ENCODE assay signal across 20 mouse cellular contexts in genomic region chr11:110290586-110290985, GRCm38 (mm10). TPM values are rescaled to one million over a fixed set of nuclear protein-coding genes. Genes with fewer than 3 reads are reported as not detected.
DNase-seq lines count a peak whose midpoint lies in the region; ATAC-seq and TF ChIP-seq lines count a peak whose summit lies in the region.
"Had no signal": no experiment of that assay in that cellular context is flagged by ENCODE, and none has a peak within 500 bp of the region (broad histone marks: within the 10 kb centered on the region; RNA-seq: fewer than 3 reads in every experiment).

No protein-coding gene starts in this region.

- no peaks in the 10 kb centered on the region for H3K27me3 ChIP-seq in liver, embryonic 14.5 days (ENCODE audit: control insufficient read depth, insufficient read depth, low read length)
- no peaks in the 10 kb centered on the region for H3K27me3 ChIP-seq in liver, embryonic 12.5 days (replicated peaks)
- H3K27me3 ChIP-seq: embryonic facial prominence, embryonic 13.5 days; liver, embryonic 13.5 days; midbrain, embryonic 15.5 days had no signal

- H3K9ac ChIP-seq in liver, embryonic 14.5 days (replicated peaks): no peak overlapping the region
- H3K9ac ChIP-seq in liver, embryonic 12.5 days: no peak overlapping the region
- H3K9ac ChIP-seq: embryonic facial prominence, embryonic 13.5 days; liver, embryonic 13.5 days; midbrain, embryonic 15.5 days had no signal

- no peak for TF ChIP-seq EP300 in liver, embryonic 14.5 days (IDR thresholded peaks at IDR 0.05; ENCODE audit: low read depth)

- H3K4me3 ChIP-seq in liver, embryonic 14.5 days (ENCODE audit: insufficient read depth in 1 of 2, low read depth in 2 of 2, low read length in 2 of 2): no peak overlapping the region
- no peak overlapping the region for H3K4me3 ChIP-seq in liver, embryonic 12.5 days
- H3K4me3 ChIP-seq in left cerebral cortex, adult 2 months: no peak overlapping the region
- H3K4me3 ChIP-seq: embryonic facial prominence, embryonic 13.5 days; limb, embryonic 10.5 days; liver, embryonic 13.5 days; midbrain, embryonic 15.5 days had no signal

- no peaks in the 10 kb centered on the region for H3K36me3 ChIP-seq in liver, embryonic 14.5 days (replicated peaks; ENCODE audit: control insufficient read depth, insufficient read depth, low read depth)
- H3K36me3 ChIP-seq in liver, embryonic 12.5 days: no peaks in the 10 kb centered on the region
- H3K36me3 ChIP-seq: limb, embryonic 10.5 days; liver, embryonic 13.5 days; midbrain, embryonic 15.5 days had no signal

- intact Hi-C loops in left cerebral cortex, postnatal 25 days (cut with DNase I): no loop called here
- intact Hi-C loops in left cerebral cortex, adult 2 months (cut with DNase I): no loop called here

- H3K4me1 ChIP-seq in liver, embryonic 14.5 days (replicated peaks; ENCODE audit: control insufficient read depth in 2 of 2, insufficient read depth in 2 of 2, low read length in 1 of 2): peaks cover 3 to 4% of the 10 kb centered on the region in 2 experiments; a peak in 2 of 4 replicates
- H3K4me1 ChIP-seq in liver, embryonic 12.5 days: peaks cover 8% of the 10 kb centered on the region
- H3K4me1 ChIP-seq: embryonic facial prominence, embryonic 13.5 days; midbrain, embryonic 15.5 days had no signal

- no peak for DNase-seq in liver, embryonic 14.5 days (ENCODE audit: low read depth in 3 of 3, low spot score in 3 of 3)
- DNase-seq in thymus, postnatal 0 days (ENCODE audit: low spot score): peak; percentile 3
- DNase-seq in thymus, postnatal 10 days (ENCODE audit: low spot score in 2 of 2): no peak
- peak; percentile 82 for DNase-seq in R1 (ENCODE audit: low read depth, low spot score)
- no peak for DNase-seq in left cerebral cortex, postnatal 25 days (ENCODE audit: low spot score in 2 of 2)
- no peak for DNase-seq in left cerebral cortex, adult 2 months (ENCODE audit: extremely low spot score in 1 of 2, low spot score in 2 of 2)
- DNase-seq: cerebellum, adult 8-10 months; gastrocnemius, postnatal 10 days; heart, adult 18-20 months; kidney, adult 9 months; kidney, postnatal 36 days; liver, embryonic 13.5 days; lung, postnatal 36 days; right cerebral cortex, adult 18-20 months; thymus, postnatal 14 days had no signal

- H3K9me3 ChIP-seq in liver, embryonic 14.5 days (ENCODE audit: control insufficient read depth, low read length): no peaks in the 10 kb centered on the region
- no peaks in the 10 kb centered on the region for H3K9me3 ChIP-seq in liver, embryonic 12.5 days (replicated peaks)
- H3K9me3 ChIP-seq: embryonic facial prominence, embryonic 13.5 days; limb, embryonic 10.5 days; liver, embryonic 13.5 days; midbrain, embryonic 15.5 days had no signal

- H3K27ac ChIP-seq in liver, embryonic 14.5 days: no peak overlapping the region
- H3K27ac ChIP-seq in liver, embryonic 12.5 days: no peak overlapping the region
- no peak overlapping the region for H3K27ac ChIP-seq in left cerebral cortex, adult 2 months
- H3K27ac ChIP-seq: embryonic facial prominence, embryonic 13.5 days; limb, embryonic 10.5 days; liver, embryonic 13.5 days; midbrain, embryonic 15.5 days had no signal

- WGBS in liver, embryonic 14.5 days (ENCODE audit: insufficient replicate concordance): 61% methylated on average over 2 of the region's 2 CpGs
- WGBS in liver, embryonic 12.5 days (ENCODE audit: insufficient replicate concordance): 61% methylated on average over 2 of the region's 2 CpGs

- no peak for ATAC-seq in liver, embryonic 14.5 days (ENCODE audit: insufficient read depth)
- ATAC-seq in liver, embryonic 12.5 days: no peak
- ATAC-seq: midbrain, embryonic 15.5 days had no signal

- peak; percentile 45 for TF ChIP-seq CTCF in liver, embryonic 14.5 days (IDR thresholded peaks at IDR 0.05; ENCODE audit: low read depth)
- TF ChIP-seq CTCF in left cerebral cortex, adult 2 months (IDR thresholded peaks at IDR 0.05): no peak; the same call in none of the 2 replicates

- no peak overlapping the region for H3K4me2 ChIP-seq in liver, embryonic 14.5 days (ENCODE audit: low read depth)
- H3K4me2 ChIP-seq in liver, embryonic 12.5 days: no peak overlapping the region
- H3K4me2 ChIP-seq: embryonic facial prominence, embryonic 13.5 days; liver, embryonic 13.5 days; midbrain, embryonic 15.5 days had no signal

RNA-seq across cellular contexts. Expression of gene Abca6, which starts 39.0 kb away (rescaled TPM):
- polyA plus RNA-seq in liver, embryonic 14.5 days (2012; rRNA removed): 1.9 and 2.5 TPM in 2 replicates
- 4.2 TPM in 2 replicates for polyA plus RNA-seq in liver, embryonic 14.5 days (2014; fragmentation: Nextera tagmentation; extraction: Ambion mirVana)
- 3.3 TPM in 2 replicates for polyA plus RNA-seq in liver, embryonic 12.5 days (2016; fragmentation: Nextera tagmentation; extraction: Ambion mirVana)
- 0.27 and 0.43 TPM in 2 replicates for polyA plus RNA-seq in thymus, postnatal 0 days (2015; fragmentation: Nextera tagmentation; extraction: Ambion mirVana)
- 1 to 10 TPM; 1.2 to 1.4 TPM for total RNA-seq in left cerebral cortex, postnatal 25 days (2021)
- total RNA-seq in left cerebral cortex, adult 2 months (2021): 1 to 10 TPM; 1.4 to 1.7 TPM
- total RNA-seq: hematopoietic stem cell, adult 5-6 weeks had no signal

RNA-seq across cellular contexts. Expression of gene Abca5, which starts 46.9 kb away (rescaled TPM):
- 0.19 and 0.23 TPM in 2 replicates for polyA plus RNA-seq in liver, embryonic 14.5 days (2012; rRNA removed)
- 0.58 and 1.4 TPM in 2 replicates for polyA plus RNA-seq in liver, embryonic 14.5 days (2014; fragmentation: Nextera tagmentation; extraction: Ambion mirVana)
- polyA plus RNA-seq in liver, embryonic 12.5 days (2016; fragmentation: Nextera tagmentation; extraction: Ambion mirVana): 0.49 and 0.95 TPM in 2 replicates
- polyA plus RNA-seq in thymus, postnatal 0 days (2015; fragmentation: Nextera tagmentation; extraction: Ambion mirVana): 1.2 and 1.6 TPM in 2 replicates
- total RNA-seq in left cerebral cortex, postnatal 25 days (2021): 10 to 100 TPM; 45.0 to 48.3 TPM
- 10 to 100 TPM; 44.3 to 46.9 TPM for total RNA-seq in left cerebral cortex, adult 2 months (2021)

Comparison
In these comparisons a context has a peak if more than half of its experiments do, and no peak if none do; other contexts are left out.
1. DNase-seq: peak in thymus, postnatal 0 days (single experiment) and R1 (single experiment); none in liver, embryonic 14.5 days (0 of 3), thymus, postnatal 10 days (0 of 2), left cerebral cortex, postnatal 25 days (0 of 2) and left cerebral cortex, adult 2 months (0 of 2).